Mouse (Mus musculus) heart, adult 2 months (tissue): ENCODE measurements around the gene Hjurp.

Experiments used
- CTCF ChIP-seq: fragments of 200-600 bp; IDR thresholded peaks from 2 replicates; pipeline ENCODE4 v1.8.1; 2022; ENCODE audit warnings: antibody characterized with exemption, mild to moderate bottlenecking, moderate library complexity
- EP300 ChIP-seq: fragments of 200-500 bp; IDR thresholded peaks from 2 replicates; pipeline ENCODE4 v1.6.1; 2011; ENCODE audit warnings: low read depth, low read length, control low read depth; ENCODE audit not compliant: insufficient read depth
- POLR2A ChIP-seq: fragments of 200-500 bp; IDR thresholded peaks from 2 replicates; pipeline ENCODE4 v1.6.1; 2011; ENCODE audit warnings: mild to moderate bottlenecking, low read depth, low read length, control low read depth; ENCODE audit not compliant: insufficient read depth

- TF ChIP-seq POLR2A (no peak), CTCF (no peak), EP300 (no peak)
These were observed 24.3 kb downstream of the Hjurp start for GRCm38 (mm10) chr1:88253106-88253505.
